Mouse (Mus musculus) lung, postnatal 0 days (tissue): ENCODE measurements at regions not wholly inside any gene's neighbourhood (a gene's known extent, or its start where the extent isn't known, plus 50 kb on each side); places are given as distances from the start of the nearest gene placed in this dataset.

Experiments
- ATAC-seq: fragments of 200-750 bp; cut with Nextera tagmentation; 2 replicates; pipeline ENCODE4 v1.8.0; 2017; ENCODE audit warnings: moderate library complexity
- DNase-seq: peaks from one replicate; pipeline ENCODE4 v3.0.0-alpha.2; 2016; ENCODE audit warnings: low spot score
- H3K27ac ChIP-seq: fragments of 300-500 bp; sonication (generic); 2 replicates; pipeline ENCODE4 v1.5.1; 2014; ENCODE audit warnings: antibody characterized with exemption, mild to moderate bottlenecking, low read length, mixed read lengths
- H3K27me3 ChIP-seq: fragments of 300-500 bp; sonication (generic); replicated peaks from 2 replicates; pipeline ENCODE4 v1.6.1; 2014; ENCODE audit warnings: low read length, mixed read lengths; ENCODE audit not compliant: insufficient read depth
- H3K36me3 ChIP-seq: fragments of 300-500 bp; sonication (generic); 2 replicates; pipeline ENCODE4 v1.6.1; 2014; ENCODE audit warnings: low read length, mixed read lengths; ENCODE audit not compliant: insufficient read depth
- H3K4me1 ChIP-seq: fragments of 300-500 bp; sonication (generic); 2 replicates; pipeline ENCODE4 v1.6.1; 2014; ENCODE audit warnings: antibody characterized with exemption, low read depth, low read length, mixed read lengths; ENCODE audit not compliant: insufficient read depth
- H3K4me2 ChIP-seq: fragments of 300-500 bp; sonication (generic); replicated peaks from 2 replicates; pipeline ENCODE4 v1.6.1; 2014; ENCODE audit warnings: low read depth, mild to moderate bottlenecking, low read length, moderate library complexity, mixed read lengths
- H3K4me3 ChIP-seq: fragments of 300-500 bp; sonication (generic); 2 replicates; pipeline ENCODE4 v1.5.1; 2014; ENCODE audit warnings: low read depth, low read length
- H3K9ac ChIP-seq: fragments of 300-500 bp; sonication (generic); replicated peaks from 2 replicates; pipeline ENCODE4 v1.6.1; 2014; ENCODE audit warnings: low read depth, mild to moderate bottlenecking
- H3K9me3 ChIP-seq: fragments of 300-500 bp; sonication (generic); 2 replicates; pipeline ENCODE4 v1.6.1; 2016; ENCODE audit warnings: low read length, mixed read lengths
- CTCF ChIP-seq: IDR thresholded peaks from 2 replicates; pipeline ENCODE4 v1.5.1; 2016; ENCODE audit warnings: antibody characterized with exemption, mild to moderate bottlenecking
- EP300 ChIP-seq: IDR thresholded peaks from 2 replicates; pipeline ENCODE4 v1.6.1; 2016; ENCODE audit warnings: antibody characterized with exemption, mild to moderate bottlenecking, control low read depth
- WGBS: fragments of 180-500 bp; shearing (Covaris S2); extraction: QIAGEN DNeasy Blood & Tissue Kit; methylation state at CpG from one replicate; pipeline ENCODE4 v1.1.7; 2014; 5-methylcytosine and 5-hydroxymethylcytosine counted together

- under 1% methylated on average over 33 of the region's 33 CpGs for WGBS
- H3K36me3 ChIP-seq = no peaks in the 10 kb centered on the region
- 0 out of 2 replicates have a peak overlapping the region, but pooled peaks have one; percentile 23 for H3K4me3 ChIP-seq
- H3K4me1 ChIP-seq = 0 out of 2 replicates have a peak, but pooled peaks cover 4% of the 10 kb centered on the region
- no peak overlapping the region for H3K27ac ChIP-seq
- no peak overlapping the region for H3K9ac ChIP-seq
- DNase-seq (peak; percentile 93), ATAC-seq (peak; percentile 88)
- TF ChIP-seq EP300 (no peak), CTCF (peak; percentile 99)
- H3K9me3 ChIP-seq = no peaks in the 10 kb centered on the region
- H3K4me2 ChIP-seq = peak overlapping the region; percentile 58
- no peaks in the 10 kb centered on the region for H3K27me3 ChIP-seq
Measured at GRCm38 (mm10) chr7:125393654-125394346, 50.7 kb upstream of the Kdm8 start.
